Mouse (Mus musculus): Measurements from ENCODE around the gene Sbpl. TPM values are rescaled to one million over a fixed set of nuclear protein-coding genes. Genes with fewer than 3 reads are reported as not detected.

The Sbpl gene
- total RNA-seq (2017), result not detected in 2 replicates

- no peak for ATAC-seq (replicated peaks; ENCODE audit: low read depth, poor library complexity, severe bottlenecking)
Measured at GRCm38 (mm10) chr17:23955174-23955573, at the start of gene Sbpl. Sbpl (minus strand) TSS chr17:23955274.

- no peak for ATAC-seq (replicated peaks; ENCODE audit: low read depth, poor library complexity, severe bottlenecking)
Measured at GRCm38 (mm10) chr17:24004071-24004665, 49.1 kb upstream of the Sbpl start.

DNA sequence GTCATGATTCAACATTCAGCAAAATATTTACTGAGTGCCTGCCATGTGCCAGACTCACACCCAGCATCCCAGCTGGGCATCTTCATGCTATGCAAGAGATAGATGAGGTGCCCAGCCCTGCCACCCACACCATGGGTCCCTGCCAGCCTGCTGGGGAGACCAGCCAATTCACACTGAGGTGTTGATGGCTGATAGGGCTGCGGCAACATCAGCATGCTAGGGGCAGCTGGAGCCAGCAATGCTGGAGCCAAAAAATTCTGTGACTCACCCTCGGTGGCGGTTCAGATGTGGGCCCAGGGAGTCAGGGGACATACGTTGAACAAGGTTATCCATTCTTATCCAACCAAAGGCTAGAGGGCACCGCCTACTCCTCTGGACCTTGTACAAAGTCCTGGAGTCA is 45.3 kb upstream of the Sbpl start:
- ATAC-seq (replicated peaks; ENCODE audit: low read depth, poor library complexity, severe bottlenecking), result 0 out of 2 replicates have a peak, but pooled peaks have one; percentile 22

- ATAC-seq (replicated peaks; ENCODE audit: low read depth, poor library complexity, severe bottlenecking), result no peak
Measured at GRCm38 (mm10) chr17:23998383-23998782, 43.3 kb upstream of the Sbpl start.

- no peak for ATAC-seq (replicated peaks; ENCODE audit: low read depth, poor library complexity, severe bottlenecking)
Measured at GRCm38 (mm10) chr17:23997901-23998300, 42.8 kb upstream of the Sbpl start, which contains the start of gene Prss22. Prss22 (minus strand) TSS chr17:23998100.

- no peak for ATAC-seq (replicated peaks; ENCODE audit: low read depth, poor library complexity, severe bottlenecking)
Measured at GRCm38 (mm10) chr17:23995421-23995820, 40.3 kb upstream of the Sbpl start.

DNA sequence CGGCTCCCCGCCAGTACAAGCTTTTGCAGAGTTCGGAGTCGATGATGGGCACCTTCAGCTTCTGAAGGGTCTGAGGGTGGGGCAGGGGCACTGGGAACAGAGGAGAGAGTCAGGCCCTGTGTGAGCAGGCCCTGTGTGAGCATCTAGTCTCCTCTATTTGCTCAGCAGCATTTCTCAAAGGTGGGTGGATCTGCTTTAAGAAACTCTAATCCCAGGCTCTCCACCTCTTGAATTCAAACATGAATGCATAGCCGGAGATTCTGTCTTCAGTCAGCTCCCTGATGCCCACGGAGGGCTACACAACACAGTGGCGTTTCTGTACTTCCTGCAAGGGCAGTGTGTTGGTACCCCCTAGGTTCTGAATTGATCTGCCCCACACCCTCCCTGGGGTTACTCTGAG is 39.6 kb upstream of the Sbpl start:
- no peak for ATAC-seq (replicated peaks; ENCODE audit: low read depth, poor library complexity, severe bottlenecking)

- ATAC-seq (replicated peaks; ENCODE audit: low read depth, poor library complexity, severe bottlenecking), result peak; percentile 91
Measured at GRCm38 (mm10) chr17:23993559-23994428, 38.7 kb upstream of the Sbpl start.

GRCm38 (mm10) chr17:23992789-23993553 is 37.9 kb upstream of the Sbpl start:
- ATAC-seq (replicated peaks; ENCODE audit: low read depth, poor library complexity, severe bottlenecking), result no peak

DNA sequence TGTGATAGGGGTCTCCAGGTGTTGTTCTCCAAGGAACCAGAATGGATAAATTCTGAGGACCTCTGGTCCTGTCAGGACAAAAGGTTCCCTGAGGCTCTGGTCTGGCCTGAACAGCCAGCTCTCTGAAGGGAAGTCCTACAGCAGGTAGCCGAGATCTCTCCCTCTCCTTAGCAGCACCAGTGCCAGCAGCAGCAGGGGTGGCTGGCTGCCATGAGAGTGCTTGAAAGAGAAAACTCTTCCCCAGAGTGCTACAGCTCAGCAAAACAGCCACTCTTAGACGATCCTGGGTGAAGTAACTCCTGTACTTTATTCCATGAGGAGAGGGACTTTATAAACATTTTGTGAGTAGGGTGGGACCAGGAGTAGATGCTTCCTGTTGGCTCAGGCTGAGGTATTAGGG is 34.7 kb upstream of the Sbpl start:
- no peak for ATAC-seq (replicated peaks; ENCODE audit: low read depth, poor library complexity, severe bottlenecking)

DNA sequence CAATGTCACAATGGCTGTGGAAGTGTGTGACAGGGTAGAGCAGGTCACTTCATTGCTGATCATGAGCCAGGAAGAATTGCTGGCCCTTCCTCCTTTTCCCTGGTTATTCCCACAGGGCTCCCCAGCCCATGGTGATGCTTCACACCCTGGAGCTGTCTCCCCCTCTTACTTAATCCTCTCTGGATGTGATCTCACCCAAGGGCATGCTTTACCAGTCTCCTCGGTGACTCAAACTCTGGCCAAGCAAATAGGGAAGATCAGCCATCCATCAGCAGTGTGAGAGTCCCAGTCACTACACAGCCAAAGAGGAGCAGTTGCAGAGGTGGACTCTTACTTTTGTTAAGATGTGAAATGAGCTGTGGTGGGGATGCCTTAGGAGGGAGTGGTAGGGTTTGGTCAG is 29.9 kb upstream of the Sbpl start:
- no peak for ATAC-seq (replicated peaks; ENCODE audit: low read depth, poor library complexity, severe bottlenecking)

DNA sequence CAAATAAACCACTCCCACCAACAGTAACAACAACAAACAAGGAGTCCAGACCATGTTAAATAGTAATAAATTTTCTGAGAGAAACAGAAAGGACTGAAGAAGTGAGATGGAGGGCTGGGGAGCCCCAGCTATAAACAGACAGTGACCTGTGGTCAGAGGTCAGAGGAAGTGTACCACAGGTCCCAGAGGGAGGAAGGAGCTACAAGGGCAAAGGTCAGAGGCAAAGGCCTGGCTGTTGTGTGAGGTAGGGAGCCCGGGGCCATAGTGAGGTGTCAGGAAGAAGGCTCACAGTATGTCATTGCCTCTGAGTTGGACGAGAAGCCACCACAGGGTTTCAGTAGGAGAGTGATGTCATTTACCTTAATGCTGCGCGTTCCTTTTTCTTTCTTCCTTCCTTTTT is 27.8 kb upstream of the Sbpl start:
- no peak for ATAC-seq (replicated peaks; ENCODE audit: low read depth, poor library complexity, severe bottlenecking)

DNA sequence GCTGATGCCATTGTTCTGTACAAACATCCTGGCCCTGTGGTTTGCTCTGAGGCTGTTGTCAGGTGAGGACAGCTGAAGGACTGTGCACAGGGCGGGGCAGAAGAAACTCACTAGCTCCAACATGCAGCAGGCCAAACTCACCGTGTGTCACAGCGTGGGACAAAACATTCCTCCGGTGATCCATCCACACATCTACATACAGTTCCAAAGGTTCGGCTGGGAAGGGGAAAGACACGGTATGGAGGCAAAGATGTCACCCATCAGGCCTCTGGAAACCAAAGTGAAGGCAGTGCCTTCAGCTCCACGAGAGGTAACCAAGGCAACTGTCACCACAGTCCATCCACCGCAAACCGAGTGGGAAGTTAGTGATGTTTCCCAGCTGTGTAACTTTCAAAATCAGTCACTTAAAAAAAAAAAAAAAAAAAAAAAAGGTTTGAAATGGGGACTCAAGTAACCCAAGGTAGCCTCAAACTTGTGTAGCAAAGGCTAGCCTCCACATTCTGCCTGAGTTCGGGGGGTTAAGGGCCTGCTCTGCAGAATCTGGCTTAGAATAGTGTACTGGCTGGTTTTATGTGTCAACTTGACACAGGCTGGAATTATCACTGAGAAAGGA is 25.3 kb upstream of the Sbpl start, which contains the start of gene Prss30:
TSS of gene Prss30 (minus strand) at position 270 of the 613 bp plus-strand sequence.
- ATAC-seq (replicated peaks; ENCODE audit: low read depth, poor library complexity, severe bottlenecking), result peak; percentile 81

DNA sequence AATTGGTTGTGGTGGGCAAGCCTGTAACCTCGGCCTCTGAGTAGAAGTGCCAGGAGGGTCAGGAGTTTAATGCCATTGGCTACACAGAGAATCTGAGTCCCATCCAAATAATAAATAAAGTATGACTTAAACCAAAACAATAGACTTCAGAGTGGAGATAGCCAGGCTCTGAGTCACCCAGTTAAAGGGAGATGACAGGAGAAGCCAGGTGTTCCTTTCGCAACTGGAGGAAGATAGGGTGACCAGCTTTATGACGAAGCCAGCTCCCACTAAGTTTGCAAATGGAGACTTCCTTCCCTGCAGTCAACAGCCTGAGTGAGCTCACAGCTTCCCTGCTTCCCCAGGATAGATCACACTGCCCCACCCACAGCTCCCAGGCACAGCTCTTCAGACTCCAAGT is 24.4 kb upstream of the Sbpl start:
- ATAC-seq (replicated peaks; ENCODE audit: low read depth, poor library complexity, severe bottlenecking), result no peak

DNA sequence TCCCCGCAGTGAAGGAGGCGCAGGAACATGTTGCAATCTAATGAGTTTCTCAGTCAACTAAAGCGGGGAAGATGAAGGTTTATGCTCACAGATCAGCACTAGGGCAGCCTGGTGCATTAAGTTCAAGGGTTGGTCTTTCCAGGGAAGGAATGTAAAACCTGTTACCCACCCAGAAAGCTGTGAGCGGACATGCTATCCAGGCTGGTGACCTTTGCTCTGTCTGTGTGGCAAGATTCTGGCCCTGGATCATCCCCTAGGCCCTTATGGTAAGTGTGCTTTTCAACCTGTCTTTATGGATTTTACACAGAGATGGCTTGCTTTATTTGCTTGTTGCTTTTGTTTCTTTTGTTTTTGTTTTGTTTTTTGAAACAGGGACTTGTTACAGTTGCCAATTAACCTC is 21.6 kb upstream of the Sbpl start:
- no peak for ATAC-seq (replicated peaks; ENCODE audit: low read depth, poor library complexity, severe bottlenecking)

- no peak for ATAC-seq (replicated peaks; ENCODE audit: low read depth, poor library complexity, severe bottlenecking)
Measured at GRCm38 (mm10) chr17:23971315-23971714, 16.2 kb upstream of the Sbpl start.

- peak; percentile 71 for ATAC-seq (replicated peaks; ENCODE audit: low read depth, poor library complexity, severe bottlenecking)
Measured at GRCm38 (mm10) chr17:23969231-23969630, 14.2 kb upstream of the Sbpl start.

DNA sequence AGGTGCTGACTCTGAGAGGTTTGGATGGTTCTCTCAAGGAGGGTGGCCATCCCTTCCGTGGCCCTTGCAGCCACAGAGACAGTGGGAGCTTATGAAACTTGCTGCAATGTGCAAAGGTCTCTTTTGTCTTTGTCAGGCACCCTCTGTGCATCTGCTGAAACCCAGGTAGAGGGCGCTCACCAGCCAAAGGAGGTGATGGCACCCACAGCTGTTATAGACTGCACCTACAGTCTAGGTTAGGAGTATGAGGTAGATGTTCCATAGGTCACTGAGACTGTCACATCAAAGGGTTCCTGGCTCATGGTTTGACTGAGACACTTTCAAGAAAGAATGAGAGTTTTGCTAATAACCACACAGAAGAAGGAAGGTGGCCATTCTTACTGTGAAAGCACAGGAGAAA is 13.7 kb upstream of the Sbpl start:
- ATAC-seq (replicated peaks; ENCODE audit: low read depth, poor library complexity, severe bottlenecking), result no peak

DNA sequence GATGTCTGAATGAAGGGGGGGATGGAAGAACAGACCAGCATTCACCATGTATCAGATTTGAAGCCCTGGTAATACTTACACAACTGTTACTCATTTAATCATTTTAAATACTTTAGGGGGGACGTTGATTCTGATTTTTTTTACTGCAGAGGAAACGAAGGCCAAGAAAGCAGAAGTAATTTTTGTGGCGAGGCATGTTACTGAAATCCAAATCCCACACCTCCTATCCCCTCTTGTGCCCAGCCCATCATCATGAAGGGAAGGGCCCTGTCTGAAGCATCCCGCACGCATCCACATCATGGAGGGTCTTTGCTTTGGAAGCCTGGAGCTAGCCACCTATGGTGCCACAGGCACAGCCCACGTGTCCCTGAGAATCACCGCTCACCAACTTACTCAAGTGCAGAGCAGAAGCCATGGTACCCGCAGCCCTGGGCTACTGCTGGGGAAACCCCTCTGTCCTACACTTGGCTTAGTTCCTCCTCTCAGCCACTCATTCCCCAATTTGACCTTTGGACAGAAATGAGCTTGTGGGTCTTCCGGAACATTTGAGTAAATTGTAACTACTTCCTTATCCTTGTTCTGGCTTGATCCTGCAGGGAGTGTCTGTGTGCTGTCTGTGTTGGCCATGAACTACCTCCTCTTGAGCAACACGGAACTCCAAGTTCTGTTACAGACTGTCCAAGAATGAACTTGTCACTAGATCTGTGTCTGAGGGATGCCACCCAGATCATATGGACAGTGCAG is 11.8 kb upstream of the Sbpl start:
- ATAC-seq (replicated peaks; ENCODE audit: low read depth, poor library complexity, severe bottlenecking), result peak; percentile 77

Data from common myeloid progenitor, adult 5-6 weeks (primary cell).